Mouse (Mus musculus) heart, embryonic 10.5 days (tissue): ENCODE measurements at regions not wholly inside any gene's neighbourhood (a gene's known extent, or its start where the extent isn't known, plus 50 kb on each side); places are given as distances from the start of the nearest gene placed in this dataset.
A peak's percentile ranks its signal among the peaks of the same experiment; 100 is the strongest.

Experiments used
- DNase-seq: peaks from one replicate; pipeline ENCODE4 v3.0.0-alpha.2; 2017; ENCODE audit warnings: low spot score
- H3K27ac ChIP-seq: fragments of 300-500 bp; sonication (generic); 2 replicates; pipeline ENCODE4 v1.5.1; 2016; ENCODE audit warnings: mild to moderate bottlenecking
- H3K27me3 ChIP-seq: fragments of 300-500 bp; sonication (generic); 2 replicates; pipeline ENCODE4 v1.6.1; 2016; ENCODE audit warnings: mild to moderate bottlenecking; ENCODE audit not compliant: poor library complexity, insufficient read depth, severe bottlenecking
- H3K36me3 ChIP-seq: fragments of 300-500 bp; sonication (generic); 2 replicates; pipeline ENCODE4 v1.6.1; 2016; ENCODE audit warnings: mild to moderate bottlenecking, moderate library complexity
- H3K4me1 ChIP-seq: fragments of 300-500 bp; sonication (generic); 2 replicates; pipeline ENCODE4 v1.6.1; 2016; ENCODE audit warnings: mild to moderate bottlenecking
- H3K4me3 ChIP-seq: fragments of 300-500 bp; sonication (generic); 2 replicates; pipeline ENCODE4 v1.5.1; 2016; ENCODE audit warnings: mild to moderate bottlenecking, moderate library complexity
- H3K9me3 ChIP-seq: fragments of 300-500 bp; sonication (generic); 2 replicates; pipeline ENCODE4 v1.6.1; 2016; ENCODE audit warnings: mild to moderate bottlenecking, moderate library complexity
- WGBS: fragments of 180-500 bp; shearing (Covaris S2); methylation state at CpG from one replicate; pipeline ENCODE4 v1.1.7; 2016; 5-methylcytosine and 5-hydroxymethylcytosine counted together

- Histone ChIP-seq H3K9me3 (no peaks in the 10 kb centered on the region), H3K27me3 (no peaks in the 10 kb centered on the region), H3K4me3 (no peak overlapping the region), H3K27ac (no peak overlapping the region), H3K36me3 (no peaks in the 10 kb centered on the region), H3K4me1 (no peaks in the 10 kb centered on the region; the same call in 1 of the 2 replicates)
- no peak for DNase-seq
- WGBS: 80% methylated on average over 4 of the region's 4 CpGs
Observed at GRCm38 (mm10) chr1:164559546-164560228, 101.5 kb upstream of the Atp1b1 start.

- peak; percentile 77 for DNase-seq
- H3K27ac ChIP-seq: peak overlapping the region; percentile 82; the same call in 1 of the 2 replicates
Observed at GRCm38 (mm10) chr1:164552658-164553057, 94.5 kb upstream of the Atp1b1 start.

GRCm38 (mm10) chr1:164551019-164551418, 92.9 kb upstream of the Atp1b1 start:
- Histone ChIP-seq H3K36me3 (no peaks in the 10 kb centered on the region), H3K27me3 (no peaks in the 10 kb centered on the region), H3K9me3 (no peaks in the 10 kb centered on the region), H3K27ac (peak overlapping the region; percentile 82), H3K4me3 (no peak overlapping the region), H3K4me1 (peaks cover 28% of the 10 kb centered on the region)
- DNase-seq: peak; percentile 51
- 71% methylated on average over 2 of the region's 2 CpGs for WGBS

More at GRCm38 (mm10) chr1:164552658-164553057, 94.5 kb upstream of the Atp1b1 start:
- H3K9me3 ChIP-seq: no peaks in the 10 kb centered on the region
- 15% methylated on average over 4 of the region's 4 CpGs for WGBS
- no peak overlapping the region for H3K4me3 ChIP-seq
- no peaks in the 10 kb centered on the region for H3K36me3 ChIP-seq
- no peaks in the 10 kb centered on the region for H3K27me3 ChIP-seq
- peaks cover 28% of the 10 kb centered on the region for H3K4me1 ChIP-seq

- H3K27me3 ChIP-seq: no peaks in the 10 kb centered on the region
- peaks cover 28% of the 10 kb centered on the region for H3K4me1 ChIP-seq
- 72% methylated on average over 3 of the region's 3 CpGs for WGBS
- no peak overlapping the region for H3K4me3 ChIP-seq
- H3K9me3 ChIP-seq: no peaks in the 10 kb centered on the region
- no peaks in the 10 kb centered on the region for H3K36me3 ChIP-seq
- peak overlapping the region; percentile 82 for H3K27ac ChIP-seq
- peak; percentile 48 for DNase-seq
Observed at GRCm38 (mm10) chr1:164550596-164550995, 92.4 kb upstream of the Atp1b1 start.

- Histone ChIP-seq H3K27ac (no peak overlapping the region), H3K9me3 (no peaks in the 10 kb centered on the region), H3K27me3 (no peaks in the 10 kb centered on the region), H3K4me1 (peaks cover 24% of the 10 kb centered on the region), H3K4me3 (no peak overlapping the region), H3K36me3 (no peaks in the 10 kb centered on the region)
- WGBS: 64% methylated on average over 8 of the region's 8 CpGs
- DNase-seq: peak; percentile 38
Observed at GRCm38 (mm10) chr1:164548071-164548470, 89.9 kb upstream of the Atp1b1 start.

GRCm38 (mm10) chr1:164545843-164546242, 87.7 kb upstream of the Atp1b1 start:
- no peak overlapping the region for H3K27ac ChIP-seq
- peaks cover 12% of the 10 kb centered on the region; the same call in 1 of the 2 replicates for H3K4me1 ChIP-seq
- H3K27me3 ChIP-seq: no peaks in the 10 kb centered on the region
- no peaks in the 10 kb centered on the region for H3K9me3 ChIP-seq
- DNase-seq: no peak
- H3K4me3 ChIP-seq: no peak overlapping the region
- no peaks in the 10 kb centered on the region for H3K36me3 ChIP-seq
- WGBS: 76% methylated on average over 4 of the region's 4 CpGs

- H3K9me3 ChIP-seq: no peaks in the 10 kb centered on the region
- 0 out of 2 replicates have a peak, but pooled peaks cover 9% of the 10 kb centered on the region for H3K4me1 ChIP-seq
- no peak for DNase-seq
- H3K27ac ChIP-seq: peak overlapping the region; percentile 47; the same call in 1 of the 2 replicates
- no peak overlapping the region for H3K4me3 ChIP-seq
- no peaks in the 10 kb centered on the region for H3K27me3 ChIP-seq
- 67% methylated on average over 9 of the region's 9 CpGs for WGBS
- no peaks in the 10 kb centered on the region for H3K36me3 ChIP-seq
Observed at GRCm38 (mm10) chr1:164543045-164543803, 85.1 kb upstream of the Atp1b1 start.

GRCm38 (mm10) chr1:164541711-164542110, 83.6 kb upstream of the Atp1b1 start:
- Histone ChIP-seq H3K4me1 (peaks cover 5% of the 10 kb centered on the region; the same call in 1 of the 2 replicates), H3K9me3 (no peaks in the 10 kb centered on the region), H3K36me3 (no peaks in the 10 kb centered on the region), H3K27me3 (no peaks in the 10 kb centered on the region), H3K4me3 (no peak overlapping the region), H3K27ac (no peak overlapping the region)
- no peak for DNase-seq
- WGBS: 90% methylated on average over 1 of the region's 1 CpGs

- 71% methylated on average over 5 of the region's 5 CpGs for WGBS
- DNase-seq: peak; percentile 74
- Histone ChIP-seq H3K9me3 (no peaks in the 10 kb centered on the region), H3K4me3 (no peak overlapping the region), H3K36me3 (no peaks in the 10 kb centered on the region), H3K27me3 (no peaks in the 10 kb centered on the region), H3K27ac (no peak overlapping the region), H3K4me1 (peaks cover 5% of the 10 kb centered on the region; the same call in 1 of the 2 replicates)
Observed at GRCm38 (mm10) chr1:164538304-164539043, 80.3 kb upstream of the Atp1b1 start.

- Histone ChIP-seq H3K36me3 (no peaks in the 10 kb centered on the region), H3K27ac (no peak overlapping the region), H3K9me3 (no peaks in the 10 kb centered on the region), H3K4me1 (no peaks in the 10 kb centered on the region; the same call in 1 of the 2 replicates), H3K4me3 (no peak overlapping the region), H3K27me3 (no peaks in the 10 kb centered on the region)
- peak; percentile 69 for DNase-seq
- 82% methylated on average over 7 of the region's 7 CpGs for WGBS
Observed at GRCm38 (mm10) chr1:164537324-164537948, 79.3 kb upstream of the Atp1b1 start.

GRCm38 (mm10) chr1:164532196-164532595, 74.0 kb upstream of the Atp1b1 start:
- Histone ChIP-seq H3K27me3 (no peaks in the 10 kb centered on the region), H3K4me1 (no peaks in the 10 kb centered on the region), H3K9me3 (no peaks in the 10 kb centered on the region), H3K36me3 (no peaks in the 10 kb centered on the region), H3K27ac (no peak overlapping the region), H3K4me3 (no peak overlapping the region)
- peak; percentile 57 for DNase-seq
- 85% methylated on average over 5 of the region's 5 CpGs for WGBS

GRCm38 (mm10) chr1:164531741-164532140, 73.6 kb upstream of the Atp1b1 start:
- 83% methylated on average over 1 of the region's 1 CpGs for WGBS
- Histone ChIP-seq H3K4me3 (no peak overlapping the region), H3K27me3 (no peaks in the 10 kb centered on the region), H3K4me1 (no peaks in the 10 kb centered on the region), H3K36me3 (no peaks in the 10 kb centered on the region), H3K9me3 (no peaks in the 10 kb centered on the region), H3K27ac (no peak overlapping the region)
- DNase-seq: peak; percentile 0
